Mouse (Mus musculus): ENCODE measurements around the gene Elmo2. TPM values are rescaled to one million over a fixed set of nuclear protein-coding genes. Genes with fewer than 3 reads are reported as not detected.

The Elmo2 gene
- total and polyA plus RNA-seq, 3 experiments: 9.0 to 11.7 (median 10.1) TPM

DNA sequence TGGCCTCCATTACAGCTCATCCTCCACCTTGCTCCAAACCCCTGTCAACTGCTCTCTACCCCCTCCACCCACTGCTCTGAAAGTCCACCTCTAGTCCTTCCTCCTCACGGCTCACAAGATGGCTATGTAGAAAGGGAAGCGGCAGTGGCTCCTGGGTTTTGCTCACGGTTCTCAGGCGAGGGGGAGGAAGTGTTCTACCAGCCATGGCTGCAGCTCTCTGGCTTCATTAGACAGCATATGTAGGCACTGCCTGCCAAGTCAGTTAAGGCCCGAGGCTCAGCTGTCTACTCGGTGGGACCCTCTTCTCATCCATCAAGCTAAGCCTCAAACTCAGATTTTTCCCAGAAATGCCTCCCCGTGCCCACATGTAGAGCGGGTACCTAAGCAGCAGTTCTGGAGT, 25.9 kb downstream of the Elmo2 start:
- Histone ChIP-seq H3K4me2 (ENCODE audit: insufficient read depth, low read depth, poor library complexity, severe bottlenecking) (no peak overlapping the region), H3K9me3 (replicated peaks; ENCODE audit: low read length) (peaks cover 3% of the 10 kb centered on the region), H3K27me3 (replicated peaks) (no peaks in the 10 kb centered on the region), H3K4me1 (ENCODE audit: control insufficient read depth in 1 of 2, insufficient read depth in 2 of 2) (no peaks in the 10 kb centered on the region), H3K27ac (ENCODE audit: insufficient read depth, low read depth) (no peak overlapping the region), H3K4me3 (replicated peaks in 1 of 3; ENCODE audit: low read depth in 2 of 3, low read length in 2 of 3, poor library complexity in 1 of 3) (no peak overlapping the region), H3K79me2 (replicated peaks; ENCODE audit: control insufficient read depth, extremely low read depth, insufficient read depth, poor library complexity, severe bottlenecking) (no peaks in the 10 kb centered on the region), H3K36me3 (replicated peaks in 1 of 2; ENCODE audit: control insufficient read depth in 1 of 2, insufficient read depth in 1 of 2, low read length in 1 of 2) (peaks cover 62 to 90% of the 10 kb centered on the region in 2 experiments), H3K9ac (ENCODE audit: insufficient read depth, low read depth) (no peak overlapping the region)
- DNase-seq (ENCODE audit: extremely low read depth): no peak
- TF ChIP-seq ZKSCAN1 (IDR thresholded peaks at IDR 0.05; ENCODE audit: borderline replicate concordance, low read depth, low read length) (no peak), KAT2A (IDR thresholded peaks at IDR 0.05; ENCODE audit: insufficient replicate concordance, low read length) (no peak), TCF12 (IDR thresholded peaks at IDR 0.05; ENCODE audit: low read depth, low read length) (no peak), TBP (conservative IDR thresholded peaks at IDR 0.05; ENCODE audit: low read depth, low read length) (no peak), RAD21 (IDR thresholded peaks at IDR 0.05; ENCODE audit: low read depth, low read length) (no peak), CHD1 (IDR thresholded peaks at IDR 0.05; ENCODE audit: low read depth, low read length) (no peak), CTCF (conservative IDR thresholded peaks at IDR 0.05 in 1 of 2, IDR thresholded peaks at IDR 0.05 in 1 of 2; ENCODE audit: low read depth in 2 of 2, low read length in 2 of 2) (no peak), UBTF (IDR thresholded peaks at IDR 0.05; ENCODE audit: low read depth, low read length) (no peak), EP300 (IDR thresholded peaks at IDR 0.05; ENCODE audit: low read length) (no peak)
- in situ Hi-C loops (cut with MboI; ENCODE audit: low pct_ligation_motif_present, low pct_unique_long_range_greater_than_20kb, low sequenced_read_pairs): no loop called here
- dilution Hi-C loops (cut with MboI; ENCODE audit: extremely low pct_ligation_motif_present, extremely low pct_unique_long_range_greater_than_20kb, low sequenced_read_pairs): no loop called here

DNA sequence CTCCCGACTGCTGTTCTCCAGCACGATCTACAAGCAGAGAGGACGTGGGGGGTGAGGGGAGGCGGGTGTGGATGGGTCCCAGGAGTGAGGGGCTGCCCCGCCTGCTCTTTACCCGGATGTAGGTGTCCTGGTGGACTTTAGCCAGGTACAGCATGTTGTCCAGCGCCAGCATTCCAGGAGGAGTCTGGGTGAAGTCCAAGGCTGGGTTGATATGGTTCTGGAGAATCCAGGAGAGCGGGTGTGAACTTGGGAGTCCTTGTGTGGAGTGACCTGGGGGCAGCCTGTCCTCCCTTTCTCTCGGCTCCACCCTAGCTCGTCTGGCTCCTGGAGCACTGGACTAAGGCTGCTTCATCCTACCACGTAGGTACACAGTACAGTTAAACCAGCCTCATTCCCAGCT, 28.9 kb downstream of the Elmo2 start:
- in situ Hi-C loops (cut with MboI; ENCODE audit: low pct_ligation_motif_present, low pct_unique_long_range_greater_than_20kb, low sequenced_read_pairs) (loop anchor here (10.0 kb wide), 1 partner anchor 47 kb away; no protein-coding TSS in a partner anchor), dilution Hi-C loops (cut with MboI; ENCODE audit: extremely low pct_ligation_motif_present, extremely low pct_unique_long_range_greater_than_20kb, low sequenced_read_pairs) (no loop called here)
- no peak overlapping the region for H3K9ac ChIP-seq (ENCODE audit: insufficient read depth, low read depth)
- no peaks in the 10 kb centered on the region for H3K9me3 ChIP-seq (replicated peaks; ENCODE audit: low read length)
- H3K27ac ChIP-seq (ENCODE audit: insufficient read depth, low read depth): no peak overlapping the region
- H3K27me3 ChIP-seq (replicated peaks): no peaks in the 10 kb centered on the region
- TF ChIP-seq NELFE (IDR thresholded peaks at IDR 0.05; ENCODE audit: low read depth, low read length): no peak
- TF ChIP-seq POLR2A (IDR thresholded peaks at IDR 0.05; ENCODE audit: low read depth, low read length): no peak
- no peak for TF ChIP-seq NRF1 (IDR thresholded peaks at IDR 0.05; ENCODE audit: low read depth, low read length)
- TF ChIP-seq BHLHE40 (IDR thresholded peaks at IDR 0.05; ENCODE audit: low read depth, low read length): no peak
- TF ChIP-seq MAFK (IDR thresholded peaks at IDR 0.05; ENCODE audit: insufficient replicate concordance, low read length): no peak
- TF ChIP-seq USF2 (conservative IDR thresholded peaks at IDR 0.05; ENCODE audit: low read depth, low read length): no peak
- no peak for TF ChIP-seq EP300 (IDR thresholded peaks at IDR 0.05; ENCODE audit: low read length)
- no peak for TF ChIP-seq RCOR1 (conservative IDR thresholded peaks at IDR 0.05; ENCODE audit: low read depth, low read length)
- TF ChIP-seq E2F4 (IDR thresholded peaks at IDR 0.05; ENCODE audit: insufficient replicate concordance, low read depth, low read length): no peak
- no peak for TF ChIP-seq MAX (IDR thresholded peaks at IDR 0.05; ENCODE audit: low read length)
- no peak for TF ChIP-seq HCFC1 (IDR thresholded peaks at IDR 0.05; ENCODE audit: low read depth, low read length)
- no peak for TF ChIP-seq PAX5 (IDR thresholded peaks at IDR 0.05; ENCODE audit: low read length)
- TF ChIP-seq SMC3 (IDR thresholded peaks at IDR 0.05; ENCODE audit: low read depth, low read length): no peak
- H3K4me2 ChIP-seq (ENCODE audit: insufficient read depth, low read depth, poor library complexity, severe bottlenecking): no peak overlapping the region
- DNase-seq (ENCODE audit: extremely low read depth): no peak
- H3K4me3 ChIP-seq (replicated peaks in 1 of 3; ENCODE audit: low read depth in 2 of 3, low read length in 2 of 3, poor library complexity in 1 of 3): no peak overlapping the region
- H3K79me2 ChIP-seq (replicated peaks; ENCODE audit: control insufficient read depth, extremely low read depth, insufficient read depth, poor library complexity, severe bottlenecking): no peaks in the 10 kb centered on the region
- no peaks in the 10 kb centered on the region for H3K4me1 ChIP-seq (ENCODE audit: control insufficient read depth in 1 of 2, insufficient read depth in 2 of 2)
- H3K36me3 ChIP-seq (replicated peaks in 1 of 2; ENCODE audit: control insufficient read depth in 1 of 2, insufficient read depth in 1 of 2, low read length in 1 of 2): peaks cover 57 to 89% of the 10 kb centered on the region in 2 experiments
